Mouse (Mus musculus): Measurements from ENCODE around the gene Anapc13.

Gene Anapc13

GRCm38 (mm10) chr9:102631589-102632147 lies 5.6 kb downstream of the Anapc13 start:
- in situ Hi-C loops (cut with MboI, MseI) = loop anchor here (10.0 kb wide), 1 partner anchor 233 kb away; no protein-coding TSS in a partner anchor

- in situ Hi-C loops (cut with MboI, MseI) = loop anchor here (10.0 kb wide), 1 partner anchor 233 kb away; no protein-coding TSS in a partner anchor
Measured at GRCm38 (mm10) chr9:102632173-102632572, 6.1 kb downstream of the Anapc13 start.

GRCm38 (mm10) chr9:102632923-102633537 lies 6.9 kb downstream of the Anapc13 start:
- in situ Hi-C loops (cut with MboI, MseI) = loop anchor here (10.0 kb wide), 1 partner anchor 232 kb away; no protein-coding TSS in a partner anchor

- in situ Hi-C loops (cut with MboI, MseI) = loop anchor here (10.0 kb wide), 1 partner anchor 230 kb away; no protein-coding TSS in a partner anchor
Measured at GRCm38 (mm10) chr9:102634453-102634852, 8.4 kb downstream of the Anapc13 start.

- in situ Hi-C loops (cut with MboI, MseI) = loop anchor here (5.0 to 10.0 kb wide), 2 partner anchors 146 to 228 kb away; no protein-coding TSS in a partner anchor
Measured at GRCm38 (mm10) chr9:102636553-102636952, 10.5 kb downstream of the Anapc13 start.

GRCm38 (mm10) chr9:102637115-102637514 lies 11.0 kb downstream of the Anapc13 start:
- in situ Hi-C loops (cut with MboI, MseI) = loop anchor here (5.0 to 10.0 kb wide), 2 partner anchors 145 to 228 kb away; no protein-coding TSS in a partner anchor

- in situ Hi-C loops (cut with MboI, MseI) = loop anchor here (5.0 to 10.0 kb wide), 2 partner anchors 143 to 226 kb away; no protein-coding TSS in a partner anchor
Measured at GRCm38 (mm10) chr9:102638963-102639362, 12.9 kb downstream of the Anapc13 start.

- in situ Hi-C loops (cut with MboI, MseI) = loop anchor here (5.0 to 10.0 kb wide), 2 partner anchors 143 to 225 kb away; no protein-coding TSS in a partner anchor
Measured at GRCm38 (mm10) chr9:102639510-102639909, 13.4 kb downstream of the Anapc13 start.

GRCm38 (mm10) chr9:102641531-102641930 lies 15.4 kb downstream of the Anapc13 start:
- in situ Hi-C loops (cut with MboI, MseI) = no loop called here

- in situ Hi-C loops (cut with MboI, MseI) = no loop called here
Measured at GRCm38 (mm10) chr9:102643071-102643485, 17.0 kb downstream of the Anapc13 start.

- in situ Hi-C loops (cut with MboI, MseI) = no loop called here
Measured at GRCm38 (mm10) chr9:102643486-102644101, 17.5 kb downstream of the Anapc13 start.

GRCm38 (mm10) chr9:102645119-102645695 lies 19.1 kb downstream of the Anapc13 start:
- in situ Hi-C loops (cut with MboI, MseI) = no loop called here

GRCm38 (mm10) chr9:102647010-102647409 lies 20.9 kb downstream of the Anapc13 start:
- in situ Hi-C loops (cut with MboI, MseI) = no loop called here

GRCm38 (mm10) chr9:102649917-102650527 lies 23.9 kb downstream of the Anapc13 start:
- in situ Hi-C loops (cut with MboI, MseI) = loop anchor here (5.0 kb wide), 1 partner anchor 227 kb away; no protein-coding TSS in a partner anchor

GRCm38 (mm10) chr9:102650637-102651036 lies 24.5 kb downstream of the Anapc13 start:
- in situ Hi-C loops (cut with MboI, MseI) = loop anchor here (5.0 kb wide), 1 partner anchor 227 kb away; no protein-coding TSS in a partner anchor

- in situ Hi-C loops (cut with MboI, MseI) = loop anchor here (5.0 kb wide), 1 partner anchor 226 kb away; no protein-coding TSS in a partner anchor
Measured at GRCm38 (mm10) chr9:102651199-102651720, 25.2 kb downstream of the Anapc13 start.

GRCm38 (mm10) chr9:102656355-102657095 lies 30.4 kb downstream of the Anapc13 start:
- in situ Hi-C loops (cut with MboI, MseI) = no loop called here

- in situ Hi-C loops (cut with MboI, MseI) = no loop called here
Measured at GRCm38 (mm10) chr9:102668115-102668514, 42.0 kb downstream of the Anapc13 start.

GRCm38 (mm10) chr9:102668906-102669305 lies 42.8 kb downstream of the Anapc13 start:
- in situ Hi-C loops (cut with MboI, MseI) = no loop called here

- in situ Hi-C loops (cut with MboI, MseI) = no loop called here
Measured at GRCm38 (mm10) chr9:102673381-102673780, 47.3 kb downstream of the Anapc13 start.

Measured in T-helper 2 cell (primary cell).